Mouse (Mus musculus): ENCODE results near the gene Cldn13. TPM values are rescaled to one million over a fixed set of nuclear protein-coding genes. Genes with fewer than 3 reads are reported as not detected.
"Not testable (repeated sequence)": the region's sequence is repeated elsewhere in the genome, so short reads cannot be mapped to it uniquely, and the experiment has no call there.

Gene Cldn13
- 208 TPM in 2 replicates for polyA plus RNA-seq (2016; fragmentation: Nextera tagmentation; extraction: Ambion mirVana)

- peak; percentile 64 for ATAC-seq
- Histone ChIP-seq H3K9me3 (replicated peaks) (peaks cover 4% of the 10 kb centered on the region), H3K36me3 (no peaks in the 10 kb centered on the region), H3K4me3 (peak within 1 kb of the TSS; percentile 74), H3K27ac (peak within 1 kb of the TSS; percentile 97), H3K4me1 (peaks cover 66% of the 10 kb centered on the region), H3K9ac (peak within 1 kb of the TSS; percentile 89), H3K4me2 (peak within 1 kb of the TSS; percentile 66), H3K27me3 (replicated peaks) (no peaks in the 10 kb centered on the region)
- 21% methylated on average over 8 of the region's 8 CpGs for WGBS (ENCODE audit: insufficient replicate concordance)
These were observed at the start of gene Cldn13 for GRCm38 (mm10) chr5:134915311-134915710. TSS of gene Cldn13 (minus strand) at chr5:134915526.

- H3K4me1 ChIP-seq, result peaks cover 11% of the 10 kb centered on the region
- not testable (repeated sequence) for ATAC-seq; H3K4me2 ChIP-seq; H3K9me3 ChIP-seq (replicated peaks); H3K27ac ChIP-seq; H3K36me3 ChIP-seq; H3K9ac ChIP-seq; H3K4me3 ChIP-seq
- peaks cover 20% of the 10 kb centered on the region; the same call in 1 of the 2 replicates for H3K27me3 ChIP-seq (replicated peaks)
These were observed 49.3 kb upstream of the Cldn13 start for GRCm38 (mm10) chr5:134964655-134965054.

- H3K4me1 ChIP-seq, result peaks cover 17% of the 10 kb centered on the region
- H3K9me3 ChIP-seq (replicated peaks), result no peaks in the 10 kb centered on the region
- peaks cover 12% of the 10 kb centered on the region; the same call in 1 of the 2 replicates for H3K27me3 ChIP-seq (replicated peaks)
- no peak overlapping the region for H3K9ac ChIP-seq
- H3K4me3 ChIP-seq, result no peak overlapping the region
- WGBS (ENCODE audit: insufficient replicate concordance), result 23% methylated on average over 5 of the region's 5 CpGs
- no peaks in the 10 kb centered on the region for H3K36me3 ChIP-seq
- no peak overlapping the region for H3K4me2 ChIP-seq
- H3K27ac ChIP-seq, result no peak overlapping the region
- ATAC-seq, result no peak
These were observed 48.2 kb upstream of the Cldn13 start for GRCm38 (mm10) chr5:134963546-134963945.

GRCm38 (mm10) chr5:134961519-134961918 is 46.2 kb upstream of the Cldn13 start:
- no peak for ATAC-seq
- H3K4me2 ChIP-seq, result no peak overlapping the region
- no peak overlapping the region for H3K9ac ChIP-seq
- H3K36me3 ChIP-seq, result no peaks in the 10 kb centered on the region
- H3K27ac ChIP-seq, result no peak overlapping the region
- peaks cover 25% of the 10 kb centered on the region for H3K4me1 ChIP-seq
- H3K27me3 ChIP-seq (replicated peaks), result no peaks in the 10 kb centered on the region
- WGBS (ENCODE audit: insufficient replicate concordance), result 72% methylated on average over 2 of the region's 2 CpGs
- no peak overlapping the region for H3K4me3 ChIP-seq
- no peaks in the 10 kb centered on the region for H3K9me3 ChIP-seq (replicated peaks)

- H3K4me1 ChIP-seq, result peaks cover 17% of the 10 kb centered on the region
- H3K27ac ChIP-seq, result no peak overlapping the region
- 72% methylated on average over 2 of the region's 2 CpGs for WGBS (ENCODE audit: insufficient replicate concordance)
- ATAC-seq, result no peak
- H3K4me3 ChIP-seq, result no peak overlapping the region
- H3K4me2 ChIP-seq, result no peak overlapping the region
- H3K36me3 ChIP-seq, result no peaks in the 10 kb centered on the region
- no peaks in the 10 kb centered on the region for H3K9me3 ChIP-seq (replicated peaks)
- no peak overlapping the region for H3K9ac ChIP-seq
- H3K27me3 ChIP-seq (replicated peaks), result no peaks in the 10 kb centered on the region
These were observed 45.1 kb upstream of the Cldn13 start for GRCm38 (mm10) chr5:134960430-134960829.

GRCm38 (mm10) chr5:134959114-134959513 is 43.8 kb upstream of the Cldn13 start:
- Histone ChIP-seq H3K9me3 (replicated peaks) (no peaks in the 10 kb centered on the region), H3K4me3 (no peak overlapping the region), H3K4me1 (peaks cover 17% of the 10 kb centered on the region), H3K36me3 (no peaks in the 10 kb centered on the region), H3K4me2 (no peak overlapping the region), H3K9ac (no peak overlapping the region), H3K27ac (no peak overlapping the region), H3K27me3 (replicated peaks) (no peaks in the 10 kb centered on the region)
- peak; percentile 40 for ATAC-seq
- 64% methylated on average over 7 of the region's 7 CpGs for WGBS (ENCODE audit: insufficient replicate concordance)

GRCm38 (mm10) chr5:134955491-134955890 is 40.2 kb upstream of the Cldn13 start:
- Histone ChIP-seq H3K4me2 (no peak overlapping the region), H3K9me3 (replicated peaks) (no peaks in the 10 kb centered on the region), H3K4me3 (no peak overlapping the region), H3K36me3 (no peaks in the 10 kb centered on the region), H3K27me3 (replicated peaks) (peaks cover 17% of the 10 kb centered on the region; the same call in 1 of the 2 replicates), H3K9ac (no peak overlapping the region), H3K4me1 (peaks cover 27% of the 10 kb centered on the region), H3K27ac (no peak overlapping the region)
- 62% methylated on average over 5 of the region's 5 CpGs for WGBS (ENCODE audit: insufficient replicate concordance)
- ATAC-seq, result no peak

GRCm38 (mm10) chr5:134951053-134951884 is 35.9 kb upstream of the Cldn13 start:
- Histone ChIP-seq H3K4me1 (peaks cover 18% of the 10 kb centered on the region), H3K27me3 (replicated peaks) (peaks cover 39% of the 10 kb centered on the region), H3K27ac (no peak overlapping the region), H3K4me3 (no peak overlapping the region), H3K9me3 (replicated peaks) (no peaks in the 10 kb centered on the region), H3K9ac (peak overlapping the region; percentile 44; the same call in 1 of the 2 replicates), H3K36me3 (no peaks in the 10 kb centered on the region), H3K4me2 (peak overlapping the region; percentile 45)
- ATAC-seq, result 0 out of 2 replicates have a peak, but pooled peaks have one; percentile 22
- 14% methylated on average over 19 of the region's 19 CpGs for WGBS (ENCODE audit: insufficient replicate concordance)

- no peak overlapping the region for H3K4me3 ChIP-seq
- H3K36me3 ChIP-seq, result no peaks in the 10 kb centered on the region
- no peak overlapping the region for H3K4me2 ChIP-seq
- ATAC-seq, result no peak
- no peak overlapping the region for H3K27ac ChIP-seq
- H3K4me1 ChIP-seq, result peaks cover 22% of the 10 kb centered on the region
- H3K9ac ChIP-seq, result no peak overlapping the region
- peaks cover 65% of the 10 kb centered on the region for H3K27me3 ChIP-seq (replicated peaks)
- WGBS (ENCODE audit: insufficient replicate concordance), result 44% methylated on average over 4 of the region's 4 CpGs
- H3K9me3 ChIP-seq (replicated peaks), result no peaks in the 10 kb centered on the region
These were observed 32.7 kb upstream of the Cldn13 start for GRCm38 (mm10) chr5:134948085-134948439.

GRCm38 (mm10) chr5:134947420-134948084 is 32.2 kb upstream of the Cldn13 start:
- H3K4me1 ChIP-seq, result peaks cover 22% of the 10 kb centered on the region
- H3K9me3 ChIP-seq (replicated peaks), result no peaks in the 10 kb centered on the region
- ATAC-seq, result no peak
- H3K4me3 ChIP-seq, result no peak overlapping the region
- no peaks in the 10 kb centered on the region for H3K36me3 ChIP-seq
- no peak overlapping the region for H3K9ac ChIP-seq
- H3K27me3 ChIP-seq (replicated peaks), result peaks cover 65% of the 10 kb centered on the region
- WGBS (ENCODE audit: insufficient replicate concordance), result 44% methylated on average over 5 of the region's 5 CpGs
- H3K4me2 ChIP-seq, result no peak overlapping the region
- H3K27ac ChIP-seq, result no peak overlapping the region

GRCm38 (mm10) chr5:134946857-134947255 is 31.5 kb upstream of the Cldn13 start, which contains the start of gene Cldn4:
TSS of gene Cldn4 (minus strand) at chr5:134946934.
- Histone ChIP-seq H3K9me3 (replicated peaks) (no peaks in the 10 kb centered on the region), H3K9ac (no peak within 1 kb of the TSS), H3K36me3 (no peaks in the 10 kb centered on the region), H3K4me3 (no peak within 1 kb of the TSS), H3K27ac (no peak within 1 kb of the TSS), H3K4me2 (0 out of 2 replicates have a peak within 1 kb of the TSS, but pooled peaks have one; percentile 9), H3K4me1 (peaks cover 22% of the 10 kb centered on the region), H3K27me3 (replicated peaks) (peaks cover 60% of the 10 kb centered on the region)
- WGBS (ENCODE audit: insufficient replicate concordance), result 44% methylated on average over 11 of the region's 11 CpGs
- no peak for ATAC-seq
